Mouse (Mus musculus): Measurements from ENCODE around the gene Tenm4. TPM values are rescaled to one million over a fixed set of nuclear protein-coding genes. Genes with fewer than 3 reads are reported as not detected.

Tenm4 gene
- polyA plus RNA-seq, 1 experiment from 2014 or later = 41.3 TPM

- Histone ChIP-seq H3K27me3 (peaks cover 10% of the 10 kb centered on the region), H3K9me3 (no peaks in the 10 kb centered on the region), H3K9ac (replicated peaks) (no peak overlapping the region), H3K36me3 (peaks cover 6% of the 10 kb centered on the region; the same call in 1 of the 2 replicates), H3K4me2 (replicated peaks) (no peak overlapping the region), H3K4me3 (no peak overlapping the region), H3K27ac (replicated peaks) (no peak overlapping the region), H3K4me1 (peaks cover 29% of the 10 kb centered on the region)
- WGBS = 37% methylated on average over 12 of the region's 12 CpGs
- ATAC-seq (ENCODE audit: low FRiP score, low read depth) = no peak
Measured at GRCm38 (mm10) chr7:96754175-96754574, 583.1 kb downstream of the Tenm4 start.

GRCm38 (mm10) chr7:96755459-96756094, 584.5 kb downstream of the Tenm4 start:
- no peak for ATAC-seq (ENCODE audit: low FRiP score, low read depth)
- peaks cover 10% of the 10 kb centered on the region for H3K27me3 ChIP-seq
- 40% methylated on average over 12 of the region's 12 CpGs for WGBS
- peaks cover 36% of the 10 kb centered on the region for H3K4me1 ChIP-seq
- peaks cover 6% of the 10 kb centered on the region; the same call in 1 of the 2 replicates for H3K36me3 ChIP-seq
- no peak overlapping the region for H3K9ac ChIP-seq (replicated peaks)
- H3K4me3 ChIP-seq = no peak overlapping the region
- no peak overlapping the region for H3K4me2 ChIP-seq (replicated peaks)
- peak overlapping the region; percentile 43; the same call in 1 of the 2 replicates for H3K27ac ChIP-seq (replicated peaks)
- H3K9me3 ChIP-seq = no peaks in the 10 kb centered on the region

- H3K9me3 ChIP-seq = no peaks in the 10 kb centered on the region
- H3K4me1 ChIP-seq = peaks cover 42% of the 10 kb centered on the region
- H3K4me2 ChIP-seq (replicated peaks) = no peak overlapping the region
- no peak for ATAC-seq (ENCODE audit: low FRiP score, low read depth)
- H3K36me3 ChIP-seq = peaks cover 6% of the 10 kb centered on the region; the same call in 1 of the 2 replicates
- no peak overlapping the region for H3K9ac ChIP-seq (replicated peaks)
- no peak overlapping the region for H3K4me3 ChIP-seq
- H3K27me3 ChIP-seq = peaks cover 10% of the 10 kb centered on the region
- H3K27ac ChIP-seq (replicated peaks) = peak overlapping the region; percentile 43; the same call in 1 of the 2 replicates
- WGBS = 51% methylated on average over 10 of the region's 10 CpGs
Measured at GRCm38 (mm10) chr7:96756104-96756742, 585.2 kb downstream of the Tenm4 start.

GRCm38 (mm10) chr7:96757067-96757466, 586.0 kb downstream of the Tenm4 start:
- H3K27ac ChIP-seq (replicated peaks) = no peak overlapping the region
- no peak overlapping the region for H3K4me2 ChIP-seq (replicated peaks)
- H3K27me3 ChIP-seq = peaks cover 10% of the 10 kb centered on the region
- H3K9ac ChIP-seq (replicated peaks) = no peak overlapping the region
- H3K4me1 ChIP-seq = peaks cover 45% of the 10 kb centered on the region
- peaks cover 6% of the 10 kb centered on the region; the same call in 1 of the 2 replicates for H3K36me3 ChIP-seq
- 85% methylated on average over 8 of the region's 8 CpGs for WGBS
- no peak overlapping the region for H3K4me3 ChIP-seq
- ATAC-seq (ENCODE audit: low FRiP score, low read depth) = no peak
- no peaks in the 10 kb centered on the region for H3K9me3 ChIP-seq

GRCm38 (mm10) chr7:96760208-96760607, 589.2 kb downstream of the Tenm4 start:
- Histone ChIP-seq H3K9ac (replicated peaks) (no peak overlapping the region), H3K4me1 (peaks cover 37% of the 10 kb centered on the region), H3K36me3 (peaks cover 9% of the 10 kb centered on the region; the same call in 1 of the 2 replicates), H3K27me3 (peaks cover 5% of the 10 kb centered on the region), H3K27ac (replicated peaks) (no peak overlapping the region), H3K4me2 (replicated peaks) (no peak overlapping the region), H3K4me3 (no peak overlapping the region), H3K9me3 (no peaks in the 10 kb centered on the region)
- no peak for ATAC-seq (ENCODE audit: low FRiP score, low read depth)
- WGBS = 72% methylated on average over 6 of the region's 6 CpGs

GRCm38 (mm10) chr7:96761151-96761550, 590.1 kb downstream of the Tenm4 start:
- Histone ChIP-seq H3K9ac (replicated peaks) (no peak overlapping the region), H3K9me3 (no peaks in the 10 kb centered on the region), H3K4me2 (replicated peaks) (no peak overlapping the region), H3K27ac (replicated peaks) (no peak overlapping the region), H3K27me3 (peaks cover 4% of the 10 kb centered on the region; the same call in 1 of the 2 replicates), H3K36me3 (peaks cover 9% of the 10 kb centered on the region; the same call in 1 of the 2 replicates), H3K4me1 (peaks cover 27% of the 10 kb centered on the region), H3K4me3 (no peak overlapping the region)
- WGBS = 67% methylated on average over 5 of the region's 5 CpGs
- ATAC-seq (ENCODE audit: low FRiP score, low read depth) = no peak

GRCm38 (mm10) chr7:96765321-96765960, 594.4 kb downstream of the Tenm4 start:
- ATAC-seq (ENCODE audit: low FRiP score, low read depth) = no peak
- no peak overlapping the region for H3K4me2 ChIP-seq (replicated peaks)
- peaks cover 10% of the 10 kb centered on the region for H3K4me1 ChIP-seq
- H3K27ac ChIP-seq (replicated peaks) = no peak overlapping the region
- no peak overlapping the region for H3K9ac ChIP-seq (replicated peaks)
- peaks cover 14% of the 10 kb centered on the region; the same call in 1 of the 2 replicates for H3K36me3 ChIP-seq
- WGBS = 83% methylated on average over 15 of the region's 15 CpGs
- H3K4me3 ChIP-seq = no peak overlapping the region
- H3K27me3 ChIP-seq = no peaks in the 10 kb centered on the region
- 0 out of 2 replicates have a peak, but pooled peaks cover 4% of the 10 kb centered on the region for H3K9me3 ChIP-seq

GRCm38 (mm10) chr7:96767090-96767489, 596.0 kb downstream of the Tenm4 start:
- WGBS = 73% methylated on average over 3 of the region's 3 CpGs
- H3K9me3 ChIP-seq = 0 out of 2 replicates have a peak, but pooled peaks cover 4% of the 10 kb centered on the region
- ATAC-seq (ENCODE audit: low FRiP score, low read depth) = no peak
- no peak overlapping the region for H3K4me2 ChIP-seq (replicated peaks)
- H3K36me3 ChIP-seq = peaks cover 14% of the 10 kb centered on the region; the same call in 1 of the 2 replicates
- no peaks in the 10 kb centered on the region for H3K27me3 ChIP-seq
- H3K27ac ChIP-seq (replicated peaks) = no peak overlapping the region
- no peak overlapping the region for H3K9ac ChIP-seq (replicated peaks)
- no peaks in the 10 kb centered on the region for H3K4me1 ChIP-seq
- H3K4me3 ChIP-seq = no peak overlapping the region

- Histone ChIP-seq H3K4me3 (no peak overlapping the region), H3K36me3 (peaks cover 20% of the 10 kb centered on the region), H3K4me1 (0 out of 2 replicates have a peak, but pooled peaks cover 4% of the 10 kb centered on the region), H3K9me3 (0 out of 2 replicates have a peak, but pooled peaks cover 4% of the 10 kb centered on the region), H3K27ac (replicated peaks) (no peak overlapping the region), H3K4me2 (replicated peaks) (no peak overlapping the region), H3K9ac (replicated peaks) (no peak overlapping the region), H3K27me3 (no peaks in the 10 kb centered on the region)
- no peak for ATAC-seq (ENCODE audit: low FRiP score, low read depth)
- 93% methylated on average over 6 of the region's 6 CpGs for WGBS
Measured at GRCm38 (mm10) chr7:96768718-96769117, 597.7 kb downstream of the Tenm4 start.

- H3K27me3 ChIP-seq = no peaks in the 10 kb centered on the region
- H3K4me3 ChIP-seq = no peak overlapping the region
- WGBS = 84% methylated on average over 4 of the region's 4 CpGs
- H3K4me1 ChIP-seq = peaks cover 10% of the 10 kb centered on the region; the same call in 1 of the 2 replicates
- no peak overlapping the region for H3K27ac ChIP-seq (replicated peaks)
- H3K9me3 ChIP-seq = 0 out of 2 replicates have a peak, but pooled peaks cover 4% of the 10 kb centered on the region
- H3K4me2 ChIP-seq (replicated peaks) = no peak overlapping the region
- no peak overlapping the region for H3K9ac ChIP-seq (replicated peaks)
- peaks cover 20% of the 10 kb centered on the region for H3K36me3 ChIP-seq
- no peak for ATAC-seq (ENCODE audit: low FRiP score, low read depth)
Measured at GRCm38 (mm10) chr7:96769784-96770183, 598.7 kb downstream of the Tenm4 start.

GRCm38 (mm10) chr7:96772966-96773365, 601.9 kb downstream of the Tenm4 start:
- Histone ChIP-seq H3K9me3 (no peaks in the 10 kb centered on the region), H3K36me3 (peaks cover 20% of the 10 kb centered on the region), H3K4me1 (peaks cover 19% of the 10 kb centered on the region; the same call in 1 of the 2 replicates), H3K4me3 (no peak overlapping the region), H3K27ac (replicated peaks) (no peak overlapping the region), H3K4me2 (replicated peaks) (no peak overlapping the region), H3K27me3 (no peaks in the 10 kb centered on the region), H3K9ac (replicated peaks) (no peak overlapping the region)
- WGBS = 74% methylated on average over 4 of the region's 4 CpGs
- no peak for ATAC-seq (ENCODE audit: low FRiP score, low read depth)

All from midbrain, embryonic 12.5 days (tissue).